Mouse (Mus musculus) mouse trophoblast stem cell (cell line): ENCODE results near the gene Foxp1.

Source experiments
- in situ Hi-C, 2 experiments: fragments of 300-500 bp; cut with MseI, MboI; formaldehyde crosslinking; loops; 2 replicates in 1 of 2; 3 replicates in 1 of 2; pipeline ENCODE4 v1.15.1; 2025

The Foxp1 gene

DNA sequence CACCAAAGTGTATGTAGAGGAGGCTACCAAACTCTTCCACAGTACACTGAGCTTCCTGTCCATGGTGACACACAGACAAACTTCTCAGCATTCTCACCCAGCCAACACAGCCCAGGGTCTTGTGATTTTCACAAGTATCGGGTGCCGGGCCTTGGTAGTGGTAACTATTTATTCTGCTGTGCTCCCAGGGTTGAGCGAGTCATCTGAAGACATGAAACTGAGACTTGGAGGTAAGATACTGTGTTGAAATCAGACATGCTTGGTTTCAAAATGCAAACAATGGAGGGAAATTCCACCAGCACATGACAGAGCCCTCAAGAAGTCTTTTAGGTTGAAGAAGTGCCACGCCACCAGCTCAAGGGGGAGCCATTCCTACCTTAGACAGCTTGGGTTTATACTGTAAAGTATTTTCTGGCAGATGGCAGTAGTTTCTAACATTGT lies 465.4 kb downstream of the Foxp1 start:
- in situ Hi-C loops = no loop called here

DNA sequence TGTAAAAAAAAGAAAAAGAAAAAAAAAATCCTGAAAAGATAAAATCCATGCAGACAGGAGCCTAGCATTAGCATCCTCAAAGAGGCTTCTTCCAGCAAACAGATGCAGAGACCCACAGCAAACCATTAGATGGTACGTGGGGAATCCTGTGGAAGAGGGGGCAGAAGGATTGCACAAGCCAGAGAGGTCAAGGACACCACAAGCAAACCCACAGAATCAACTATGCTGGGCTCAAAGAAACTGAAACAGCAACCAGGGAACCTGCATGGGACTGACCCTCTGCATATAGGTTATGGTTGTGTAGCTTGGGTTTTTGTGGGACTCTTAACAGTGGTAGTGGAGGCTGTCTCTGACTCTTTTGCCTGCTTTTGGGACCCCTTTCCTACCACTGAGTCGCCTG lies 466.1 kb downstream of the Foxp1 start:
- in situ Hi-C loops = no loop called here

DNA sequence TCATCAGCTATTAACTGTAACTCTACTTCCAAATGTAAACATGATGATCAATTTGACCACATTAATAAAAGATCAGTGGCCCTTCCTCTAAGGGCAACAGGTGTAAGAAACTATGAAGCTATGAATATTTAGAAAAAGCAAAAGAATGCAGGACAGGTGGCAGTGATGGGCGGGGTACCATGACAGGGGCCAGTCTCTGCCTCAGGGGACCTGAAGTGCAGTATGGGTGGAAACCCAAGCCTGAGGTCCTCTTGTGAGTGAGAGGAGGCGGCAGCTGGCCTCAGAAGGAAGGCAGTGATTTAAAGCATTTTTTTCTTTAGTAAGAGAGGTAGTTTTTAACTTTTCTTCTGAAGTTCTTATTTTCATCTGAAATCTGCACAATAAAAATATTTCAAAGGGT lies 468.5 kb downstream of the Foxp1 start:
- in situ Hi-C loops = no loop called here

DNA sequence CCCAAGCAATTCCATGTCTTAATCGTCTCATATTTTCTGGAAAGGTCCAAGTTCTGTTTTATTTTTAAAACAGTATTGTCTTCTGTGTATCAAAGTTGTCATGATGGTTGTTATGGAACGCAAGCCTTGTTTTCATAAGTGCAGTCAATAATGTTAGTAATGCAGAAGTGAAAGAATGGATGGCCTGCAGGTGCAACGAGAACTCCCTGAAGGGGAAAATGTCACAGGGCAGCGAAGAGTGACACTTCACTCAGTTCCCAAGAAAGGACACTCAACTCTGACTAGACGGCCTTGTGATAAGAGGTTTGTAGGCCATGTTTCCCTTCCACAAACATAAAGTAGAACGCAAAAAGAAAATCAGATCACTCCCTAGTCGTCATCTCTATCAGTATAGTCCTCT lies 469.4 kb downstream of the Foxp1 start:
- in situ Hi-C loops = no loop called here

DNA sequence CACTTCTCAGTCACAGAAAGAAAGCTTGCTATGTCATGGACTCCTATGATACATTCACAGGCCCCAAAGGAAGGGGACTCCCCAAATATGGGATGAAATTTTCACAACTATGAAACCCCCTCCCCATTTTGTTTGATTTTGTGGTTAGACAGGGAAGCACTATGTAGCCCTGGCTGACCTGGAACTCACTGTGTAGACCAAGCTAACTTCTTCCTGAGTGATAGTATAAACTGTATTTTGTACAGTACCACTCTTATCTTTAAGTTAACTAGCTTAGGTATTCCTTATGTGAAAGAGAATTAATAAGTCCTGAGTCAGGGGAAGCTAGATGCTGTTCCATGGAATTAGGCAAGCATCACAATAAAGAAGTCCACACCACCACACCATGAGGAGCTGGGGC lies 470.8 kb downstream of the Foxp1 start:
- in situ Hi-C loops = no loop called here

DNA sequence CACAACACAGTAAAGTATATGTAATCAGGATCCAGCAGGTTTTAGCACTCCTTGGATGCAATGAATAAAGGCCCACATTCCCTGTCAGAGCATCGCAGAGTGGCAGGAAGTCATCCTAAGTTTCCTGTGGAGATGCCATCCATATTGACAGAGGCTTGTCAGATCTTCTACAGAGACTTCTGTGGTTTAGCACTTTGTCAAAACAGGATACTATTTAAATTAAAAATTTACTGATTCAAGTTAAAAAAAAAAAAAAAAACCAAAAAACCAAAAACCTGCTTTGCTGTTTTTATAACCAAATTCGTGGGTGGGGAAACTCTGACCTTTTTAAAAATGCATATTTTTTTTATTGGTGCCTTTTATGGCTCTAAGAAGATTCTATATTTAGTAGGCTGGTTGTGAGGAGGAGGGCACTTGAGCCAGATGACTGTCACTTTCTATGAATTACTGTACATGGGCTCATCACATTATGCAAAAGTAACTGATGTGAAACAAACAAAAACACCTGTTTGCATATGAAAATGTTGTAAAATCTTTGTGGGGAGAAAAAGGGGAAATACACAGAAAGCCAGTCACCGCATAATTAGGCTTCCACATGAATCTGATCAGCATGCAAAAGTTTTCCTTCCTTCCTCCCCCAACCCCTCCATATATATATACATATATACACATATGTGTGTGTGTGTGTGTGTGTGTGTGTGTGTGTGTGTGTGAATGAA lies 472.1 kb downstream of the Foxp1 start:
- in situ Hi-C loops = no loop called here

DNA sequence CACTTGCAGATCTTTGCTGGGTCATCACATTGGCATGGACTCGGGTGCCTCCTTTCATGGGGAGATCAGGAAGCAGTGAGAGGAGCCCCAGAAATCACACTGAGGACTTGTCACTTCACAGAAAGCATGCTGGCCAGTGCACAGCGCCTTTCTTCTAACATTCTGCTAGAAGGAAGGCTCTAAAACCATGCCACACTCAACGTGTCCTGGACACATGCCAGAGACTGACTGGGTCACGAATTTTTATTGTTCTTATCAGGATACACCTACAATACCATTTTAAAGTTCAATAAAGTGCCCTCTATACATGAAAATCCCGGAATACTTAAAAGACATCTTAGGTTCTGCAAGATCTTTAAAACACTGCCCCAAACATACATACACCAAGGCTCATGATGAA lies 475.2 kb downstream of the Foxp1 start:
- in situ Hi-C loops = no loop called here

DNA sequence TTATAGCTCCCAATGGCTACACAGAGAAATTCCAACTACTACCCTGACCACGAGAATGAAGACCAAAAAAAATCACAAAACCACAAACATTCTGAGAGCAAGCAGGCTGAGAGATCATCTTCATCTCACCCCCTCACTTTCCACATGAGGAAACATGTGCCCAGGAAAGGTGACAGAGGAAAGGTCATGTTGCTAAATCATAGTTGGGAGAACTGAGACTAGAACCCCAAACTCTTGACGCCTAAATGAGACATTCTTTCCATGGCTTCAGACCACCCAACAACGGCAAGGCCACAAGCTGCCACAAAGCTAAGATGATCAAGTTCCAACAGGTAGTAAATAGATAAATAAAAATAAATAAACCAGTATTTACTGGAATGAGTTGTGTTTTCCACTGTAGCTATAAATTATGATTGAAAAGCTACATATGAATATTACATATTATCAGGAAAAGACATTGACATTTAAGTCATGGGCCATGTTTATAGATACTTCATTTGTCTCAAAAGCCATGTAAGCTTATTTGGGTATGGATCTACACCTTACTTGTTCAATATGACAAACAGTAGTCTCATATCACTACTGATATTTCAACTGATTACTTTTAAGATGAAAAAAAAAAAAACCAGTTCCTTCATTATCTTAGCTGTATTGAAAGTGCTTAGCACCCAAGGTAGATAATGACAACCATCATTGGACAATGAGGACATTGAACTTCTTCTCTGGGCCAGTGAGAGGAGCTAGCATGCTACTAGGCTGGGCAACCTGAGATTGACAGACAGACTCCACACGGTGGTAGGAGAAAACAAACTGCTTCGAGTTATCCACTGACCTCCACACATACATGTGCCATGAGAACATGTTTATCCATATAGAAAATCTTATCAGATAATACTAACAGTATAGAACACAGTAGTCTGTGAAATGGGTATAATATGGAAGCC lies 476.4 kb downstream of the Foxp1 start:
- in situ Hi-C loops = no loop called here

DNA sequence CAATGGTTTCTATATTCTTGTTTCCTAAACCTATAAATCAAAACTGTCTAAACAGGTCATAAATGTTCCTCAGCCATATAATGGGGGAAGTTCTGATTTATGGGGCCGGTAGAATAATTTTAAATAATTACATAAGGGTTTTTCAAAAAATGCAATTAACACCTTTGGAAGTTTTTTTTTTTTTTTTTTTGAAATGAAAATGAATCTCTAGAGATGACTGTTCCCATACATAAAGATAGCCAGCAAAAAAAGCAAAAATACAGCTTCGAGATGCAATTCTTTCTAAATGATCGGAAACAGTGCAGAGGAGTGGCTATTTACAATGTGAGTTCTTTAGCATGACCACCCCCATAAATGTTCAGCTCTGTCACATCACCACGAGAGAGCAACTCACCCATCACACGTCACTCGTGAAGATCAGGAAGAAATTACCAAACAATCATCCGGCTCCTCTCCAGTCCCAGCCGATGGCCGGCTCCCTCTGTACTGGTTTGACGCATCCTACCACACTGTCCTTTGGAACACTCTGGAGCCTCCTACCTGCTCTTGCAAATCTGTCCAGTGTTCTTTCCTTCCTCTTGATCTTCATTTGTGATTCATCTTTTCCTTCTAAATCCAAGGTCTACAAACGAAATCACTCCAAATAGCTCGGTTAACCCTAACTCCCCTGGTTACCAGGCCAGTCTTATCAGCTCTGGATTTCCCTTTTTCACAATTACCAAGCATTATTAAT lies 478.4 kb downstream of the Foxp1 start:
- in situ Hi-C loops = no loop called here

DNA sequence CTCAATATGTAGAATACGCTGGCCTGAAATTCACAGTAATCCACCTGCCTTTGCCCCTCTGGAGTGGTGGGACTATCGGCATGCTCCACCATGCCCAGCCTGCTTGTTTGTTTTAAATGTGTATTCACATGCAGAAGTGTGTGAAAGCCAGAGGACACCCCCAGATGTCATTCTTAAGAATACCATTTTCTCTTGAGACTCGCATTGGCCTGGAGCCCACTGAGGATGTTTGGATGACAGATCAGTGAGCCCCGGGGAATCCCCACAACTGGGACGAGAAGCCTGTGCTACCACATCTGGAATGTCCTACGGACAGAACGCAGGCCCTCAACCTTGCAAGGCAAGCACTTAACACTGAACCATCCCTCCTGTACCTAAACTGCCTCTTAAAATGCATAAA lies 479.3 kb downstream of the Foxp1 start:
- in situ Hi-C loops = no loop called here

DNA sequence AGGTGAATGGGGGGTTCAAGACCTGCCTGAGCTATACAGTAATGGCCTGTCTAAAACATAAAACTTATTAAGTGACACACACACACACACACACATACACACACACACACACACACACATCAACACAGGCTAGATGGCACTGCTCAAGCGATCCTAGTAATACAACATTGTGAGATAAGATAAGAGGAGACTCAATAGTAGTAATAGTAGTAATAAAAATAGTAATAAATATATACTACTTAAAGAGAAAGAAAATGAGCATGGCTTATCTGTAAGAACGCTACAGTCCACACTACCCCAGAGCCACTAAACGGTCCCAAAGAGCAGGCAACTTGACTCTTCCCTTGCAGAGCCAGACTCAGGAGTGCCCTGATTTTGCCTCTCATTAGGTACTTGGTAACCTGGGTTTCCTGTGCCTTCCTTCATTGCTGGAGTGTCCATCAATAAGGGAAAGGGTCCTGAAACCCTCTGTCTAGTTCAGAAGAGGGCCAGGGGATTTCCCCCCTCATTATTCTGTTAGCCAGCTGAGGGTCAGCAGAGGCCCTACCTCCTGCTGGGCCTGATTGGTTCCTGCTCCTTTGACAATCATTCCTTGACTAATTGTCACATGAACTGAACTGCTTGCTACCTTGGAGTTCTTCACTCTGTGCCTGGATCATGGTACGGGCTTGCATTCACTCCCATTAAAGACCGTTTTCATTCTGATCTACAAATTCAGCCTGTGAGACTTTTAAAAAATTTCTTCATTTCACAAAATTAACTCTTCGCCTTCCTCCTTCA lies 480.2 kb downstream of the Foxp1 start:
- in situ Hi-C loops = no loop called here

DNA sequence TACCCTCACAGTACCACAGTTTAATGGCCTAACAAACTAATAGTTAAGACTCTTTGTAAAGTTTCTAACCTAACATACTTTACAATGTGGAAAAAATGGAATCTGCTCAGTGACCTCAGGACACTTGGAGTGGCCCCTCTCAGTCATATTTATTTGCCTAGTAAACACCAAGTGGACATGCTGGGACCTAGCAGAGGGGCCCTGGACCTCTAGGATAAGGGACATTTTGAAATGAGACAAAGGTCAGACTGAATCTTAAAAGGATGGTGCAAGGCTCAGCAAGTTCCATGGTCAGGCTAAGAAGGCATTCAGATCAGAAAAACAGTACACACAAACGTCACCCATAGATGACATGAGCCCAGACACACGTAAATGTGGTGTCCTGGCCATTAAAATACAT lies 483.5 kb downstream of the Foxp1 start:
- in situ Hi-C loops = no loop called here

DNA sequence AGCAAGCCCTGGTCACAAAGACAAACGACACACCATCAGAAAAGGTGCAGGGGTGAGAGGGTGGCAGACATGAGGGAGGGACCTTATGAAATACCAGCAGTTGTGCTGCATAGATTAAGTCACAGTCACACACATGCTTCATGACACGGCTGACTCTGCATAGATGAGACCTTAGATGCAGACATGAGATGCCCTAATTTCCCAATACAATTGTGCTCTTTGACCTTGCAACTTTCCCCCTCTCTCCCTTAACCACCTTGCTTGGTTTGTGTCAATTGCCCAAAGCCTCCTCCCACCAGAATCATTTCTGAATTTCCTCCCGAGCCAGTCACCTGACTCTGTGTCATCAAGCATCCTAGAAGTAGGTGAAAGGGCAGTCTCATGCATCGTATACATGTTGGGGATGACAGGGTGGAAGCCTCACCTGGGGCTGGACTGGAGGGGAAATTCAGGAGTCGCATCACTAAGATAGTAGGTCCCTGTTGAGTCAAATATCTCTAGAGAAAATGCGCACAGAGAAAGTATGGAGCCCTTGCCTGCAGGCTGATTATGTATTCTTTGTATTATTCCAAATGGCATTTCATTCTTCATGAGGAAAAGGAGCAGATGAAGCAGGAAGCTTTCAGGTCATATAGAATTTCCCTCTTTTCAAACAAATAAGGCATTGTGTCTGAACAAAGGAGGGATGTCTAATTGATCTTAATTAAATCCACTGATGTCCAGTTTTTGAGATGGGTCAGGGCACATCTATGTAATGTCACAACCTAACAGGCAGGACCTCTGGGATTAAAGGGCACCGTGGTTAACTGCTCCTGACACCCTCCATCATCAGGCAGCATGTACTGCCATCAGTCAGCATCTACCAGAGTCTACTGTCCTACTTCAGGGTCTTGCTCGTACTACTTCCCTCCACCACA lies 486.8 kb downstream of the Foxp1 start:
- in situ Hi-C loops = no loop called here

DNA sequence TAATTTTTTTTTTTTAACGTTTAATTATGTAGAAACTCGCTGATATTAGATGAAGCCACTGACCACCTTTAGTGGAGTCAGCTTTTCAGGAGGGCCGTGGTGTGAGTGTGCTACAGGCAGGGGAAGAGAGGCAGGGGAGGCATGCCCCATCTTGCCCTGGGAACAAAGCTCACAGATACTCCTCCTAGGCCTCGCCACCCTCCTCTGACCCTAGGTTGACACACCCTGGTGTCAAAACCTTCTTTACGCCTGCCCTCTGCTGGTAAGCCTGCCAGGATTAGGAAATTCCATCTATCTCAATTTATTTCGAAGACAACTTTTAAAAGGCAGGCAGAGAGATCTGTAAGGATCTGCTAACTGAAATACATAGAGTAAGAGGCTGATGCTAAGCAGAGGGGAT lies 489.5 kb downstream of the Foxp1 start:
- in situ Hi-C loops = no loop called here

DNA sequence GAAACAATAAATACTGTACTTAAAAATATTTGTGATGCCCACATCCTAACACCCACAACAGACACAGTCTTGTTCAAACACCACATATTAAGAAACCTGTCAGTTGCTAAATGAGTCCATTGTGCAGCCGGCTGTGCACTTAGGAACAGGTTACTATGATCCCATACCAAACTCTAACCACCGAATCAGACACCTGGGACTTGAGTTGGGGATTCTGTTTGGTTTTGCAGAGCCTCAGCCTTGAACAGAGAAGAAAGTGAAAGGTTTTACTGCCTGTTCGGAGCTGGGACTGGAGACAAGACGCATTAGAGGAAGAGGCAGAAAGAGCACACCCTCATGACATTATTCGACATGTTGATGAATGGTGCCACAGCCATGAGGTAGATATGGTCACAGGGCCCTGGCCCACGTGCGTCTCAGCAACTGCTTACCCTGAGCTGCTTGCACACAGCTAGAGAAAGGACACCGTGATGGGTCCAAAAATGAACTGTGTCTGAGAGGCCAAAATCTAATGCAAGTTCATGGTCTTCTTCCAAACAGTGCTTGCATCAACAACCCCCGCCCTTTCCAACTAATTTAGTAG lies 491.1 kb downstream of the Foxp1 start:
- in situ Hi-C loops = no loop called here

DNA sequence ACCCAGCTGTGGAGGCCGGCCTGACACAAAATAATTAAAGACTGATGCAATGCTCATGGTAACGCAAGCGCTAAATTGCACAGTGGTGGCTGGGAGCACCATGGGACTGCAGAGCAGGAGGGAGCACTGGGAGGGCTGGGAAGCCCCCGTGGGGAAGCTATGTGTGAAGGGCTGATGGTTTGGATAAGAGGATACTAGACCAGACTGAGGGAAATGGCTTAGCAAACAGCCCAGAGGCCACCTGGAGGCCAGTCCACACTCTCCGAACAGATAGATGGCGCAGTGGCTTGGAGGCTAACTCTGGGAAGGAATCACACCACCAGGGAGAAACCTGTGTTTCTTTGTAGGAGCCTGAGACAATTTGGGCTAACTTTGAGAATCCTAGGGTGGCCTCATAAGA lies 492.3 kb downstream of the Foxp1 start:
- in situ Hi-C loops = no loop called here

DNA sequence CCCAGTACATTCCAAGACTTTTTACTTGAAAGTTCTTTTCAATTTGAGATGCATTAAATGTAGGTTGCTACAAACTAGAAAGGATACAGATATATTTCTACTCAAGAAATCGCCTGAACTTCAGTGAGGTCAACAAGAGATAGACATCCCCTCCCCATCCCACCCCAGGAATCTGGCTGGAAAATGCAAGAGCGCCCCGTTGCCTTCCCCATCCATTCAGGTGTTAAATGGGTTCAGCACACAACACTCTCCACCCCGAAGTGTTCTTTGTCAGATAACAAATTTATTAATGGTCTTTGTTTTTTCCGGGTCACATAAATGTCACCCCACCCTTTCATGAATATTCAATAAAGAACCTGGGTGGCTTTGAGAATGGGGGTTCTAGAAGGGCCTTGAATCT lies 493.1 kb downstream of the Foxp1 start:
- in situ Hi-C loops = no loop called here

DNA sequence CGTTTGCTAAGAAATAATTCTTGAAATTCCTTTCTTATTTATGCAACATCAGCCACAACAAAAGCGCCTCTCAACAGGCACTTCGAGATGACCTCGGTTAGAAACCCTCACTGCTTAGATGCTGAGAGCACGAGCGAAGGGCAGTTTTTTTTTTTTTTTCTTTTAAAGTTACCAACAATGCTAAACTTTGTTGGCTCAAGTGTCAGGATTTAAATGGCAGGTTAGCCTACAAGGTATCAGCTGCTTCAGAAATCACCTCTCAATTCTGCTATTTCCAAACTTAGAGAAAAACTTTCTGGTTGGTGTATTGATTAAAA lies 493.6 kb downstream of the Foxp1 start:
- in situ Hi-C loops = no loop called here

DNA sequence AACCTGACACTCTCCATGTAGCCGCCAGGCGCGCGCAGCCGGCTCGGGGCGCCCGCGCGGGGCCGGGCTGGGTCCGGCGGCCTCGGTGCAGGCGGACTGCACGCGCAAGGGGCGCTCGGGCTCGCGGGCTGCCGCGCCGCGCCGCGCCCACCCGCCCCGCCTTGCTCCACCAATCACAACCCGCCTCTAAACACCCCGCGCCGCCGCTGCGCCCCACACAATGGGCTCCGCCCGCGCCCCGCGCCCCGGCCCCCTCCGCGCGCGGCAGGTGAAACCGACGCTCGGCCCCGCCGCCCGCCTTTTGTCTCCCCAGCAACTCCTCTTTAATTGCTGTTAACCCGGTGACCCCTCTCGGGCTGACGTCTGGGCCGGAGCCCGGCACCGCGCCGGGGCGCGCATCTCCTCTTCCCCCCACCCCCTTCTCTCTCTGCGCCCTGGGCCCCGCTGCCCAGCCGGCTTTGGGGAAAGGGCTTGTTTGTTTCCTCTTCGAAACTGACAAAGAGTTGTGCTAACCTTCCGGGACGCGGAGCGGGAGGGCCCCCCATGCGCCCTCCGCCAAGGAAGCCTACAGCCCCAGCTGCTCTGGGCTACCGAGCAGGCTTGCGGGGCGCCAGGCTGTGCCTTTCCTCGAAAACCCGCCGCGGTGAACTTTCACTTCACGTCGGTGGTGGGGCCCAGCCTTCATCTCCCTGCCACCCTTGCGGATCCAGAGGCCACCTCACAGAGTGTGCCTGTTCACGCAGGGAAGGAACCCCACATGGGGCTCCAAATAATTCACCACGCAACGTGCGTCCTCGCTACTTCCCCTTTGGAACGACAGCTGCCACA lies 494.1 kb downstream of the Foxp1 start:
- in situ Hi-C loops = no loop called here
